In genomic region chr5:27615769-27616168, GRCm38 (mm10) we compare ENCODE assay signal across 8 mouse cellular contexts.
A peak's percentile ranks its signal among the peaks of the same experiment; 100 is the strongest.
DNase-seq lines count a peak whose midpoint lies in the region; ATAC-seq and TF ChIP-seq lines count a peak whose summit lies in the region.

No protein-coding gene starts in this region.

- WGBS in spleen, adult 2 months = 34% methylated on average over 7 of the region's 7 CpGs
- WGBS in hindbrain, postnatal 0 days = 26% methylated on average over 7 of the region's 7 CpGs
- 37% methylated on average over 7 of the region's 7 CpGs for WGBS in neural tube, embryonic 14.5 days

- H3K4me1 ChIP-seq in spleen, adult 2 months (ENCODE audit: control insufficient read depth, insufficient read depth, insufficient read length) = no peaks in the 10 kb centered on the region
- no peaks in the 10 kb centered on the region for H3K4me1 ChIP-seq in hindbrain, postnatal 0 days (ENCODE audit: insufficient read depth, low read length)
- no peaks in the 10 kb centered on the region for H3K4me1 ChIP-seq in neural tube, embryonic 14.5 days (ENCODE audit: control insufficient read depth, insufficient read depth, low read length)

- ATAC-seq in hindbrain, postnatal 0 days = peak; percentile 72
- peak; percentile 76 for ATAC-seq in neural tube, embryonic 14.5 days (ENCODE audit: low read depth)
- ATAC-seq in activated CD4-positive, CD25-positive, alpha-beta regulatory T cell, adult 4 months = no peak

- TF ChIP-seq CTCF in spleen, adult 2 months (IDR thresholded peaks at IDR 0.05; ENCODE audit: extremely low read depth, insufficient read depth, insufficient read length, insufficient replicate concordance) = peak; percentile 19; the same call in 1 of the 2 replicates
- peak; percentile 89 for TF ChIP-seq CTCF in hindbrain, postnatal 0 days (IDR thresholded peaks at IDR 0.05; ENCODE audit: low read depth)

- H3K4me3 ChIP-seq in spleen, adult 2 months (ENCODE audit: extremely low read depth, insufficient read depth, insufficient read length) = no peak overlapping the region
- no peak overlapping the region for H3K4me3 ChIP-seq in hindbrain, postnatal 0 days (ENCODE audit: low read length)
- no peak overlapping the region for H3K4me3 ChIP-seq in neural tube, embryonic 14.5 days (ENCODE audit: low read depth, low read length)

- H3K27ac ChIP-seq in spleen, adult 2 months (ENCODE audit: insufficient read depth, low read length) = no peak overlapping the region
- H3K27ac ChIP-seq in hindbrain, postnatal 0 days = no peak overlapping the region
- no peak overlapping the region for H3K27ac ChIP-seq in neural tube, embryonic 14.5 days (ENCODE audit: low read depth, low read length)

- H3K9ac ChIP-seq in hindbrain, postnatal 0 days (replicated peaks; ENCODE audit: low read length) = no peak overlapping the region
- no peak overlapping the region for H3K9ac ChIP-seq in neural tube, embryonic 14.5 days (replicated peaks; ENCODE audit: low read depth, low read length)

- no peaks in the 10 kb centered on the region for H3K27me3 ChIP-seq in spleen, adult 2 months (ENCODE audit: control insufficient read depth, insufficient read depth, low read length)
- no peaks in the 10 kb centered on the region for H3K27me3 ChIP-seq in hindbrain, postnatal 0 days (ENCODE audit: insufficient read depth, low read length)
- H3K27me3 ChIP-seq in neural tube, embryonic 14.5 days (ENCODE audit: control insufficient read depth, insufficient read depth, low read length) = no peaks in the 10 kb centered on the region

- no peak for TF ChIP-seq POLR2A in spleen, adult 2 months (IDR thresholded peaks at IDR 0.05; ENCODE audit: low read depth, low read length)

- DNase-seq in spleen, adult 2 months (ENCODE audit: low read depth in 1 of 2, low spot score in 2 of 2) = no peak
- no peak for DNase-seq in spleen, postnatal 36 days (ENCODE audit: low spot score in 2 of 2)
- peak; percentile 9 for DNase-seq in adrenal gland, adult 8-10 months
- peak; percentile 80 for DNase-seq in embryo, embryonic 11 days
- DNase-seq in hindbrain, postnatal 0 days (ENCODE audit: low spot score) = peak; percentile 92
- peak; percentile 59 to 67 for DNase-seq in left cerebral cortex, postnatal 36 days (ENCODE audit: low spot score in 2 of 2)

- H3K4me2 ChIP-seq in hindbrain, postnatal 0 days (ENCODE audit: low read depth, low read length) = no peak overlapping the region
- no peak overlapping the region for H3K4me2 ChIP-seq in neural tube, embryonic 14.5 days (ENCODE audit: low read depth, low read length)

- intact Hi-C loops in left cerebral cortex, postnatal 36 days (cut with DNase I) = loop anchor here (5.0 to 10.0 kb wide), 2 partner anchors 541 to 568 kb away; no protein-coding TSS in a partner anchor

- H3K9me3 ChIP-seq in hindbrain, postnatal 0 days (ENCODE audit: low read length) = no peaks in the 10 kb centered on the region
- no peaks in the 10 kb centered on the region for H3K9me3 ChIP-seq in neural tube, embryonic 14.5 days (ENCODE audit: control insufficient read depth, low read length)

- H3K36me3 ChIP-seq in spleen, adult 2 months (ENCODE audit: control insufficient read depth, insufficient read depth, low read length) = no peaks in the 10 kb centered on the region
- H3K36me3 ChIP-seq in hindbrain, postnatal 0 days (ENCODE audit: insufficient read depth, low read length) = no peaks in the 10 kb centered on the region
- no peaks in the 10 kb centered on the region for H3K36me3 ChIP-seq in neural tube, embryonic 14.5 days (ENCODE audit: control insufficient read depth, insufficient read depth, low read length)

Comparison
In these comparisons a context has a peak if more than half of its experiments do, and no peak if none do; other contexts are left out.
1. DNase-seq: peak in adrenal gland, adult 8-10 months (single experiment), embryo, embryonic 11 days (single experiment), hindbrain, postnatal 0 days (single experiment) and left cerebral cortex, postnatal 36 days (2 of 2); none in spleen, adult 2 months (0 of 2) and spleen, postnatal 36 days (0 of 2).